Mouse (Mus musculus): ENCODE data around the gene Ppil4. TPM values are rescaled to one million over a fixed set of nuclear protein-coding genes. Genes with fewer than 3 reads are reported as not detected.

Gene Ppil4
- total and polyA plus RNA-seq, 3 experiments: 26.4 to 45.9 (median 41.5) TPM

DNA sequence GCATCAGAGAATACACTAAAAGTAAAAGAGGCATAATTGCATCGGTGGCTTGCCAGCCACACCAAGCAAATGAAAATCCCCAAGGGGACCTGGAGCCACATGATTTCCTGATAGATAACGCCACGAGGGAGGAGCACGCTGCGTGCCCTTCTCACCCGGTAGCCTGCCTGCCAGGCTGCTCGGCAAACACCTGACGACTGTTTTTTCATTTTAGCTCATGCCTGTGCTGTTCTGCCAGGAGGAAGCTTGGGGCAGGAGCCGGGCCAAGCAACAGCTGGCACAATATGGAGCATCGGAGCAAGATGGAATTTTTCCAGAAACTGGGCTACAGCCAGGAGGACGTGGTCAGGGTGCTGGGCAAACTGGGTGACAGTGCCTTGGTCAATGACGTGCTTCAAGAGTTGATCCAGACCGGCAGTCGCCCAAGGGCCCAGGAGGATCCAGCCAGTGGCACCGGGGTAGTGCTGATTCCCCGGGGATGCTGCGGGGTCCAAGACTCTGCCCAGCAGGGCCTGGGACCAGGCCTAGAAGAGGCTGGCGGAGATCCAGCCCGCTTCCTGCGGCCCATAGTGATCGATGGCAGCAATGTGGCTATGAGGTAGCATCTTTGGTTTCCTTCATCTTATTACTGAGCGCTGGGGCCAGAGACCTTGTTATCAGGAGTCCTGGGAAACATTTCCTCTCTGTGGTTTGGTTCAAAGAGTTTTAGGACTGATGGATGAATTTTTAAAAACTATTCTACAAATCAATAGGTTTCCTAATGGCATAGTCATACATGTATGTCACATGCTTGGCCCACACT, 47.1 kb downstream of the Ppil4 start:
- peaks cover 27 to 74% of the 10 kb centered on the region in 2 experiments for H3K4me1 ChIP-seq (ENCODE audit: control insufficient read depth in 1 of 2, insufficient read depth in 2 of 2)
- in situ Hi-C loops (cut with MboI; ENCODE audit: low pct_ligation_motif_present, low pct_unique_long_range_greater_than_20kb, low sequenced_read_pairs) (loop anchor here (25.0 kb wide), 1 partner anchor 1123 kb away; no protein-coding TSS in a partner anchor), dilution Hi-C loops (cut with MboI; ENCODE audit: extremely low pct_ligation_motif_present, extremely low pct_unique_long_range_greater_than_20kb, low sequenced_read_pairs) (no loop called here)
- peaks cover 0 to 19% of the 10 kb centered on the region in 2 experiments for H3K36me3 ChIP-seq (replicated peaks in 1 of 2; ENCODE audit: control insufficient read depth in 1 of 2, insufficient read depth in 1 of 2, low read length in 1 of 2)
- H3K9me3 ChIP-seq (replicated peaks; ENCODE audit: low read length): no peaks in the 10 kb centered on the region
- peaks cover 27% of the 10 kb centered on the region for H3K79me2 ChIP-seq (replicated peaks; ENCODE audit: control insufficient read depth, extremely low read depth, insufficient read depth, poor library complexity, severe bottlenecking)
- H3K27ac ChIP-seq (ENCODE audit: insufficient read depth, low read depth): peak overlapping the region; percentile 83
- no peak for TF ChIP-seq SMC3 (IDR thresholded peaks at IDR 0.05; ENCODE audit: low read depth, low read length)
- no peak for TF ChIP-seq MEF2A (IDR thresholded peaks at IDR 0.05; ENCODE audit: borderline replicate concordance, low read depth, low read length)
- no peak; the same call in 1 of the 2 replicates for TF ChIP-seq RCOR1 (conservative IDR thresholded peaks at IDR 0.05; ENCODE audit: low read depth, low read length)
- TF ChIP-seq NELFE (IDR thresholded peaks at IDR 0.05; ENCODE audit: low read depth, low read length): peak; percentile 60; the same call in 1 of the 2 replicates
- peak; percentile 63; the same call in 1 of the 2 replicates for TF ChIP-seq TCF12 (IDR thresholded peaks at IDR 0.05; ENCODE audit: low read depth, low read length)
- TF ChIP-seq POLR2AphosphoS2 (IDR thresholded peaks at IDR 0.05; ENCODE audit: low read depth, low read length): no peak
- TF ChIP-seq ELF1 (IDR thresholded peaks at IDR 0.05; ENCODE audit: low read depth, low read length): peak; percentile 30; the same call in 1 of the 2 replicates
- TF ChIP-seq TBP (conservative IDR thresholded peaks at IDR 0.05; ENCODE audit: low read depth, low read length): peak; percentile 67
- no peak for TF ChIP-seq EP300 (IDR thresholded peaks at IDR 0.05; ENCODE audit: low read length)
- peak; percentile 69 for TF ChIP-seq ETS1 (conservative IDR thresholded peaks at IDR 0.05; ENCODE audit: low read depth, low read length)
- peak; percentile 92 for TF ChIP-seq MAX (IDR thresholded peaks at IDR 0.05; ENCODE audit: low read length)
- no peak for TF ChIP-seq UBTF (IDR thresholded peaks at IDR 0.05; ENCODE audit: low read depth, low read length)
- peak; percentile 91 for TF ChIP-seq MYC (IDR thresholded peaks at IDR 0.05; ENCODE audit: low read depth, low read length)
- TF ChIP-seq BHLHE40 (IDR thresholded peaks at IDR 0.05; ENCODE audit: low read depth, low read length): peak; percentile 80
- peak; percentile 86 for TF ChIP-seq MXI1 (IDR thresholded peaks at IDR 0.05; ENCODE audit: low read depth, low read length)
- TF ChIP-seq USF1 (IDR thresholded peaks at IDR 0.05; ENCODE audit: low read depth, low read length): peak; percentile 47; the same call in 1 of the 2 replicates
- TF ChIP-seq RAD21 (IDR thresholded peaks at IDR 0.05; ENCODE audit: low read depth, low read length): no peak
- no peak; the same call in 1 of the 2 replicates for TF ChIP-seq SIN3A (IDR thresholded peaks at IDR 0.05; ENCODE audit: low read length)
- no peak for TF ChIP-seq JUND (conservative IDR thresholded peaks at IDR 0.05; ENCODE audit: low read depth, low read length)
- TF ChIP-seq POLR2A (IDR thresholded peaks at IDR 0.05; ENCODE audit: low read depth, low read length): peak; percentile 60; the same call in 1 of the 2 replicates
- 0 out of 2 replicates have a peak, but pooled peaks have one; percentile 22 for TF ChIP-seq IRF4 (IDR thresholded peaks at IDR 0.05; ENCODE audit: low read depth, low read length)
- DNase-seq (ENCODE audit: extremely low read depth): peak; percentile 81
- H3K27me3 ChIP-seq (replicated peaks): no peaks in the 10 kb centered on the region
- peak overlapping the region; percentile 65 for H3K9ac ChIP-seq (ENCODE audit: insufficient read depth, low read depth)
- H3K4me3 ChIP-seq (replicated peaks in 1 of 3; ENCODE audit: low read depth in 2 of 3, low read length in 2 of 3, poor library complexity in 1 of 3): peak overlapping the region; percentile 58 to 63 (median 59)
- peak overlapping the region; percentile 75 for H3K4me2 ChIP-seq (ENCODE audit: insufficient read depth, low read depth, poor library complexity, severe bottlenecking)
